Mouse (Mus musculus) embryonic fibroblast, embryonic 13.5 days (primary cell): ENCODE data around the gene Vmn1r74.

Source experiments
- CTCF ChIP-seq: IDR thresholded peaks from 2 replicates; pipeline ENCODE4 v1.5.1; 2011; ENCODE audit warnings: mild to moderate bottlenecking, control low read depth, low read length, moderate library complexity, borderline replicate concordance; ENCODE audit not compliant: insufficient read depth
- POLR2A ChIP-seq: IDR thresholded peaks from 2 replicates; pipeline ENCODE4 v1.6.1; 2011; ENCODE audit warnings: low read depth, mild to moderate bottlenecking, control low read depth, low read length, moderate library complexity

DNA sequence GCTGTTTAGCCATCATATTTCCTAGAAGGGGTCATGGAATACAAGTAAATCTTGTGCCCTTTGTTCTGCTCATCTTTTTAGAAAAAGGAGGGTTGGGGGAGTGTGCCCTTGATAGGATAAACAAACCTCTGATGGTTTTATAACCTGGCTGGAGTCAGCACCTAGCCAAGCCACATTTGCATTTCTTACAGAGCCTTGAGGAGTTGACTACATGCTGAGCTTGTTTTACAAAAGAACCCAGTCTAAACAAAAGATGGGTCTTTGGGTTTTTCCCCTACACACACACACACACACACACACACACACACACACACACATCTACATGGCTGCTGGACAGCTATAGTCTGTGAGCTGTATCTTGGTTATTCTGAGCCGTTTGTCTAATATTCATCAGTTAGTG, 11.6 kb upstream of the Vmn1r74 start:
- TF ChIP-seq CTCF (no peak), POLR2A (no peak)
